Mouse (Mus musculus): ENCODE measurements around the gene D230025D16Rik. TPM values are rescaled to one million over a fixed set of nuclear protein-coding genes. Genes with fewer than 3 reads are reported as not detected.

Gene D230025D16Rik
- total RNA-seq, 2 experiments from 2014 or later: 36.5 to 39.2 TPM

DNA sequence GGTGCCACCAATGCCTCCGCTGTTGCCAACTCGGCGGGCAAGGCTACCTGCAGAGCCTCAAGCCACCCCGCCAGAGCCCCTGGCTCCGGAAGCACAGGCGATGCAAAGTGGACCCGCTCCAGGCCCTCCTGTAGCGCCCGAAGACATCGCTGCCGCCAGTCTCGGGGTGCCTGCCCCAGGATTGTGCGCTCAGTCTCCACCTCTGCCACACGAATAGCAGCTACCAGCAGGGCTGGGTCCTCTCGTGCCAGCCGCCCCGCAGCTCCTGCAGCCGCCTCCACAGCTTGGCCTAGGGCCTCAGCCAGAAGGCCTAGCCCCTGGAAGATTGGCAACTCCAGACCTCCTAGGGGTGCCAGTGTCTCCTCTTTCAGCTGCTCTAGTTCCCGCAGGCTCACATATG is 68.5 kb downstream of the D230025D16Rik start:
- no peak for DNase-seq

- no peak for DNase-seq
Observed at GRCm38 (mm10) chr8:105294776-105295175, 69.8 kb downstream of the D230025D16Rik start.

- DNase-seq: no peak
Observed at GRCm38 (mm10) chr8:105295256-105295655, 70.3 kb downstream of the D230025D16Rik start.

GRCm38 (mm10) chr8:105295895-105296573 is 71.1 kb downstream of the D230025D16Rik start, which contains the start of gene Exoc3l:
TSS of gene Exoc3l (minus strand) at chr8:105296101.
- no peak for DNase-seq

DNA sequence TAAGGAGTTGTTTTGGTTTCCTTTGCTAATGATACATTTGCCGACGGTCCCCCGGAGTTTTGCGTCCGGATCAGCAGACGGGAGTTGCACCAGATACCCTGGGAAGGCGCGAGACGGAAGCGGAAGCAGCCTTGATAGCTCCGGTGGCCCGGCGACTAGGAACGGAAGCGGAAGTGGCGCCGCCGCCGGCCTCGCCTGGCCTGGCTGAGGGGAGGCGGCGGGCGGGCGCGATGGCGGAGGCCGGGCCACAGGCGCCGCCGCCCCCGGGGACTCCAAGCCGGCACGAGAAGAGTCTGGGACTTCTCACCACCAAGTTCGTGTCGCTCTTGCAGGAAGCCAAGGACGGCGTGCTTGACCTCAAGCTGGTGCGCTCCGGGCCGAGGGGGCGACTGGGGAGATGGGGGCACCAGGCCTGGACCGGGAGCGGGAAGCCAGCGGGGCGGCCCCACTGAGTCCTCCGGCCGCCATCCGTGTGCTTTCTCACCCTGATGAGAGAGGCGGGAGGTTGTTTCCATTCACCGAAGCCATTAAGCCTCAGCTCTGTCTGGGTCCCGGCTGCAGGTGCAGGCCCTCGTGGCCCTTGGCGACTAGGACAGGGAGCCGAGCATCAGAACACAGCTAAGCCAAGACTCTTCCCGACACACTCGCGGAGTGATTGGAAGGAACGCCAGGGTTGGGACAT is 72.7 kb downstream of the D230025D16Rik start, which contains the start of gene E2f4:
TSS of gene E2f4 (plus strand) at position 153 of the 682 bp plus-strand sequence.
- DNase-seq: peak; percentile 90 to 91

- DNase-seq: no peak
Observed at GRCm38 (mm10) chr8:105298351-105299252, 73.7 kb downstream of the D230025D16Rik start.

DNA sequence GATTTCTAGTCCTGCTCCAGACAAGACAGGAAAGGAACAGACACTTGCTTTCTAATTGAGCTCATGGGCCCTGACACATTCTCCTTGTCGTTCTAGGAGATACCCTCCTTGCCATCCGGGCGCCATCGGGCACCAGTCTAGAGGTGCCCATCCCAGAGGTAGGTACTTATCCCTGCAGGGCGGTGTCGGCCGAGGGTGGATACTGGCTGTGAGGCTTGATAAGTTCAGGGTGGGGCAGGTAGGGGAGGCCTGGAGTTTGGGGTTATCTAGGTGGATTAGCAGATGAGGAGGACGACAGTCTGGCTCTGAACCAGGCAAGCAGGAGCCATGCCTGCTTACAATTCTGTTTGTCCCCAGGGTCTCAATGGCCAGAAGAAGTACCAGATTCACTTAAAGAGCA is 75.0 kb downstream of the D230025D16Rik start:
- DNase-seq: no peak

Other genes with a start within 250 kb of the D230025D16Rik start
- not detected for gene Ces2h, start 224.3 kb upstream of the D230025D16Rik start, total RNA-seq (2021)
- not detected for gene Ces3a, start 176.5 kb upstream of the D230025D16Rik start, total RNA-seq (2021)
- not detected for gene Ces3b, start 141.4 kb upstream of the D230025D16Rik start, total RNA-seq (2021)
- not detected for gene Ces4a, start 93.3 kb upstream of the D230025D16Rik start, total RNA-seq (2021)
- gene Cbfb, start 54.5 kb upstream of the D230025D16Rik start, total RNA-seq (2021): 10 to 100 TPM; 20.1 to 24.7 TPM
- gene B3gnt9, start 30.0 kb downstream of the D230025D16Rik start, total RNA-seq (2021): 1 to 10 TPM; 2.2 to 2.6 TPM
- 1 to 10 TPM; 8.2 to 9.0 TPM for gene Tradd, start 39.5 kb downstream of the D230025D16Rik start, total RNA-seq (2021)
- 1 to 10 TPM; 1.0 TPM for gene Fbxl8, start 39.5 kb downstream of the D230025D16Rik start, total RNA-seq (2021)
- 1 to 10 TPM; 4.9 to 7.0 TPM for gene Hsf4, start 44.7 kb downstream of the D230025D16Rik start, total RNA-seq (2021)
- 1 to 10 TPM; 6.9 to 9.1 TPM for gene Nol3, start 51.0 kb downstream of the D230025D16Rik start, total RNA-seq (2021)
- gene 4931428F04Rik, start 64.7 kb downstream of the D230025D16Rik start, total RNA-seq (2021): 10 to 100 TPM; 20.5 to 23.4 TPM
- 1 to 10 TPM; 1.3 to 1.7 TPM for gene Exoc3l, start 71.0 kb downstream of the D230025D16Rik start, total RNA-seq (2021)
- gene E2f4, start 72.5 kb downstream of the D230025D16Rik start, total RNA-seq (2021): 10 to 100 TPM; 35.3 to 36.7 TPM
- under 1 TPM; 0.77 to 0.81 TPM for gene Elmo3, start 80.5 kb downstream of the D230025D16Rik start, total RNA-seq (2021)
- gene Lrrc29, start 101.1 kb downstream of the D230025D16Rik start, total RNA-seq (2021): 1 to 10 TPM; 5.9 to 7.8 TPM
- 10 to 100 TPM; 44.1 to 47.9 TPM for gene Tmem208, start 101.2 kb downstream of the D230025D16Rik start, total RNA-seq (2021)
- 1 to 10 TPM; 1.8 to 1.9 TPM for gene Fhod1, start 122.8 kb downstream of the D230025D16Rik start, total RNA-seq (2021)
- gene Slc9a5, start 123.7 kb downstream of the D230025D16Rik start, total RNA-seq (2021): 10 to 100 TPM; 12.2 to 13.7 TPM
- gene Plekhg4, start 148.1 kb downstream of the D230025D16Rik start, total RNA-seq (2021): 1 to 10 TPM; 1.2 to 2.1 TPM
- not detected for gene Kctd19, start 188.4 kb downstream of the D230025D16Rik start, total RNA-seq (2021)
- gene Lrrc36, start 188.4 kb downstream of the D230025D16Rik start, total RNA-seq (2021): under 1 TPM; 0.27 to 0.81 TPM
- 10 to 100 TPM; 31.9 TPM for gene Tppp3, start 246.4 kb downstream of the D230025D16Rik start, total RNA-seq (2021)